Mouse (Mus musculus) c-Kit-positive CD71-negative TER-119-negative erythroid progenitor cells, embryonic 14.5 days (primary cell): ENCODE results near the gene Akr1c14.
A peak's percentile ranks its signal among the peaks of the same experiment; 100 is the strongest.
"Not testable (repeated sequence)": the region's sequence is repeated elsewhere in the genome, so short reads cannot be mapped to it uniquely, and the experiment has no call there.

ENCODE experiments used
- DNase-seq: peaks from one replicate; pipeline ENCODE4 v3.0.0-alpha.2; 2013; ENCODE audit warnings: low read depth

Gene Akr1c14

GRCm38 (mm10) chr13:4048719-4049118, at the start of gene Akr1c14:
Gene Akr1c14, plus strand, starts transcription at chr13:4049011.
- no peak for DNase-seq

GRCm38 (mm10) chr13:4001687-4002086, 47.1 kb upstream of the Akr1c14 start:
- peak; percentile 58 for DNase-seq

DNA sequence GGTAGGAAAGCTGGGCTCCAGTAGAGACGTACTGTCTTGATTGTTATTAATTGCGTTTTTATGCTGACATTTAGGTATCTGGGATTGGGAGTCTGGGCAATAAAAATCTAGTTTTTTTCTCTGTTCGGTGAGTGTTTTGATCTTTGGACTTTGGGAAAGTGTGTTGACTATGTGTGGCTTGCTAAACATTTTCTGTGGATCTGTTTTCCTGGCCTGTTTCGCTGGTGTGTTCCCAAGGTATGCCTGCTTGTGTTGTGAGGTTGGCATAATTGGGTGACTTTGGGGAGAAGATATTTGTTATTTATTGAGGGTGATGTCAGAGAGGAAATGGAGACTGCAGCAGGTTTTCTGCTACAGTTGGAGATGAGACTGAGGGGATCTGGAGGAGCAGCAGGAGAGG, 38.0 kb upstream of the Akr1c14 start:
- no peak for DNase-seq

GRCm38 (mm10) chr13:4013811-4014210, 35.0 kb upstream of the Akr1c14 start:
- no peak for DNase-seq

GRCm38 (mm10) chr13:4029897-4030296, 18.9 kb upstream of the Akr1c14 start:
- DNase-seq = no peak

DNA sequence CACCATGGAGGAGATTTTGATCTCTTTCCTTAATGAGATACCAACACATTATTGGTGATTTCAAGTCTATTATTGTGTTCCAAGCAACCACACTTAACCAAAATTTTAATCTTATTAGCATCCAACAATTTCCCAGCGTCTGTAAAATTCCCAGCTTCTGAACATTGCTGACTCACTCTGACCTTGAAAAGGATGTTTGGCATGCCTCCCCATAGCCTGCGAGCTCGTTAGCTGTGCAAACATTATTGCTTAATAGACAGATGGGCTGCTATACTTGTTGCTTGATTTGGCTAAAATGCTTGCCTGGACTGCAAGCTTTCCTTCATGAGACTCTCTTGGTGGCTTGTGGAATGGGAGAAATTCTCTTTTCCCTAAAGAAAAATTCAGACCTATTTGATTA, 16.3 kb upstream of the Akr1c14 start:
- no peak for DNase-seq

DNA sequence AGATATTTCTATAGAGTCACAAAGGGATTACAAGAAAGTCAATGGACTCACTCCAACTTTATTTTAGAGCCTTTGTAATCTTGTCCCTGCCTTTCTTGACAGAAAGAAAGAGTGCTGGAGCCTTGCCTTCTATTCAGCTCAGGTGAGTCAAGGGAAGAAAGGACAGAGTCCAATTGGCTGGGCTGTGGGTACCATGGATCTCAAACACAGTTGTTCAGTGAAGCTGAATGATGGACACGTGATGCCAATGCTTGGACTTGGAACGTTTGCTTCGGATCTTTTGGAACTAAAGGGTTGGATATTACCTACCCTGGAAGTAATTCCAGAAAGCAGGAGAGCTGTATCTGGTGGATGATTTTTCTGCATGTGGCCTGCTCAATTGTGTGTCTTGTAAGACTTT, 13.8 kb upstream of the Akr1c14 start:
- DNase-seq = no peak

DNA sequence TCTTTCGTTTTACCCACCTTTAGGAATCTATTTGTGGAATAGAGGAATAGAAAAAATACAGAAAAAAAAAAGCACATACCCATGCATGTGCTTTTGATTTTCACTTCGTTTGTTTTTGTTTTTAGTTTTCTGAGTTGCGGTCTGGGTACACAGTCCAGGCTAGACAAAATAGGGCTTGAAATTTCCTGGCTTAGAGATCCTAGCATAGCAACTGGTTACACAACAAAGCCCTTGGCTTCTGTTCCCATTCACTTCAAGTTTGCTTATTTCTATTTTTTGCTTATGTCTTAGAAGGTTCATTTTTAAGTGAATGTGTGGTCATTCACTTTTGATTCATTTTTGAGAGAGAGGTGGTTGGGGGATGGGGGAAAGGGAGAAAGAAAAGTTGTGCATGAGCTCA, 2.7 kb upstream of the Akr1c14 start:
- no peak for DNase-seq

GRCm38 (mm10) chr13:4046841-4047240, 2.0 kb upstream of the Akr1c14 start:
- no peak for DNase-seq

DNA sequence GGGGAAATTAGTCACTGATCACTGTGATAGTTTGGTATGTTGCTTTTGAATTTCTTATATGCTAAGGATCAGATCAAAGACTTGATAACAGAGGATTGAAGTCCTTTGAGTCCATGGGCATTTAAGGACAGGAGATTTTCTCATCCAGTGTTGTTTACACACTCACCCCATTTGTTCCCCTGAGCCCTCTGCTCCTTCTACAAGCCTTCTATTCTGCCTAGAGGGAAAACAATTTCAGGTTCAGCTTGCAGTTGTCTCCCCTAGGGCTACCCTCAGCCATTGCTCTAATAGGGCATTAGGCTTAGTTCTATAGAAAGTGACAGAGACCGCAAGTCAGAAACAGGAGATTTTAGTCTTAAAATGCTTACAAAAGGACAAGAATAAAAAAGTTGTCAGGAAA, 585 bp upstream of the Akr1c14 start:
- no peak for DNase-seq

GRCm38 (mm10) chr13:4049655-4050054, 844 bp downstream of the Akr1c14 start:
- DNase-seq = no peak

- DNase-seq = no peak
Measured at GRCm38 (mm10) chr13:4055450-4055849, 6.6 kb downstream of the Akr1c14 start.

DNA sequence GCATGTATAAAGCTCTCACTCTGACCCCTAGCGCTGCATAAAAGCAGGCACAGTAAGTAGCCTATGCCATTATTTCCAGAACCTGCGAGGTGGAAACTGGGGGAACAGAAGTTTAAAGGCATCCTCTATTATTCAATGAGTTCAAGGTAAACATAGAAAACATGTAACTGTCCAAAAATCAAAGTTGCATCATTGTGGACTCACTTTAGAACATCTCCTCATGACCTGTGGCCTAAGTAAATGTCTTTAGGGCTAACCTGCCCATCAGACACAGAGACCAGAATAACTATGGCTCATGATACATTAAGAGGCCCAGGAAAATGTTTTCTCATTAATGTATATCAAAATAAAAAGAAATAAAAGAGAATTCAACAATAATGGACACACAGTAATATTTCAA, 7.4 kb downstream of the Akr1c14 start:
- no peak for DNase-seq

- not testable (repeated sequence) for DNase-seq
Measured at GRCm38 (mm10) chr13:4058239-4058638, 9.4 kb downstream of the Akr1c14 start.

DNA sequence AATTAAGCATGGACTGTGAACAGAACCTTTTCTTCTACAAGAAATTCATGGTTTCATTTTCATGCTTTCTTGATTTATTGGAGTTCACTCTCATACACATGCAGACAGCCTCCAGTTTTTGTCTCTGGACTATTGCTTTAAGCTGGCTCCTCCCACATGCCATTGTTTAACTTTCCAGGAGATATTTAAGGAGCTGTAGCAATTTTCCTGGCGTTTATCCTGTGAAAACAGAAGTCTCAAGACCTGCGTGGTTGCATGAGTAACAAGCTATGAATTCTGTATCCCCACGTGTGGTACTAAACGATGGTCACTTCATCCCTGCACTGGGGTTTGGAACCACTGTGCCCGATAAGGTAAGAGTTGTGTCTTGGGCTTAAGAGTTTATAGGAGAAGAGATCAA, 10.6 kb downstream of the Akr1c14 start:
- no peak for DNase-seq

DNA sequence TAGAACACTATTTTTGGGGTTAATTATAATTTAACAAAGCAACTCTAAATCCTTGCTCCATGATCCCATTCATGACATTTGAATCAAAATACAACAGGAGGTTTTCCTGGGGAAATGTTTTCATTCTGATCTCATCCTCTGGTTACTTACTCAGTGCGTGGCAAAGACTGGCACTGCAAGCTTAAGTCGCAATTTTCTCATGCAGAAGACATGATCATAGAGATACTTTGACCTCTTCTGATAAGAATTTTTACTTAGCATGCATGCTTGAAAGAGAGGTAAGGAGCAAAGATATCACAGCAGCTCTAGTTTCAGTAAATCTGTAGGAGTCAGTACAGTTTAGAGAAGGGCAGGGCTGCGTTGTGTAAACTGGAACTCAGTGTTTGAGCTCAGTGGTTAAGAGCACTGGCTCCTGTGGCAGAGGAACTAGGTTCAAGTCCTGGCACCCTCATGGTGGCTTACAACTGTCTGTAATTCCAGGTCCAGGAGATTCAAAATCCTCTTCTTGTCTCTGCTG, 11.5 kb downstream of the Akr1c14 start:
- DNase-seq = no peak

DNA sequence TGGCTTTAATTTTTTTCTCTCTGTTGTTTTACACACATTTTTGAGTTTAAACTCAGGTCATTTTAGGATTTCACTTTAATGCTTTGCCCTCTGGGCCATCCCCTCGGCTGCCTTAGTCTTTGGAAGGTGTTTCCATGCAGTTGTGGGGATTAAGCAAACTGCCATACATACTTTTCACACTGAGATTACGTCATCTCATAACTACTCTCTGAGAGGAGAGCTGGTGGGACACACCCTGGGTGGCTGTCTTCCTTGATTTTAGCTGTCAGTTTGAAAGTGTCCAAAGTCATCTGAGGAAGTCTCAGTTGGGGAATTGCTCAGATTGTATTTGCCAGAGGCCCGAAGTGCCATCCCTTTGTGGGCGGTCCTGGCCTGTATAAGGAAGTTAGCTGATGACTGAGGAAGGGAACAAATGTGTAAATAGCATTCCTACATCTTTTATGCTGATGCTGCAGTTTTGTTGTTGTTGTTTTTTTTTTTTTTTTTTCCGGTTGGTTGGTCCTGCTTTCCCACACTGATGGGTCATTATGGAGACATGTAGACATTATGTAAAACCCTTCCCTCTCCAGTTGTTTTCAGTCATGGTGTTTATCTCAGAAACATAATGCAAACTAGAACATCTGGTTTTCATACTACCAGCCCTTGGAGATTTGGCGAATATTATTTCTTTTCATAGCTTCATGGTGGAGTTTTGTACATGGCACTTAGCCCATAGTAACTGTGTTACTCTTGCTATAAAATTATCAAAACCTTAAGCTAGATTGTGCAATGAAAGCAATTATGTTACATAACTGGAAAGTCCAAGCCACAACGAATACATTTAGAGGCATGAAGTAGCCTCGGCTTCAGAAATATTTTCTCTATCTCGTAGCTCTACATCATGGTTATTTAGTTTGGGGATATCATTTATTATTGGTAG, 28.0 kb downstream of the Akr1c14 start:
- DNase-seq = no peak

DNA sequence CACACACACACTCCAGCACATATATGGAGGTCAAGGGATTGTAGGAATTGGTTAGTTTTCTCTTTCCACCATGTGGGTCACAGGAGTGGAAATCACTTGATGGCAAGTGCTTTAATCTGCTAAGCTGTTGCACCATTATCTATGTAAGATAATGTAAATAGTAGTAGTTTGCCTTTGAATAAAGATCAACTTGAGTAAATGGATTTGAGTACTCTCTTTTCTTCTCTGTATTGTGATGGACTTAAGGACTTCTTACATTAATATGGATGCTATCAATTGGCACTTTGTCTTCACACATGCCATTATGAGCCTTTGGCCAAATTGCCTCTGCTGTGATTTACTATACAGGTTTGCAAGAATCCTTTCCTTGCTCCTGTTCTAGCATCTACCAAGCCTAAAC, 31.1 kb downstream of the Akr1c14 start:
- no peak for DNase-seq

- no peak for DNase-seq
Measured at GRCm38 (mm10) chr13:4101691-4102090, 52.9 kb downstream of the Akr1c14 start.

GRCm38 (mm10) chr13:4102721-4103120, 53.9 kb downstream of the Akr1c14 start:
- DNase-seq = no peak

GRCm38 (mm10) chr13:4110281-4111188, 61.7 kb downstream of the Akr1c14 start:
- peak; percentile 20 for DNase-seq

DNA sequence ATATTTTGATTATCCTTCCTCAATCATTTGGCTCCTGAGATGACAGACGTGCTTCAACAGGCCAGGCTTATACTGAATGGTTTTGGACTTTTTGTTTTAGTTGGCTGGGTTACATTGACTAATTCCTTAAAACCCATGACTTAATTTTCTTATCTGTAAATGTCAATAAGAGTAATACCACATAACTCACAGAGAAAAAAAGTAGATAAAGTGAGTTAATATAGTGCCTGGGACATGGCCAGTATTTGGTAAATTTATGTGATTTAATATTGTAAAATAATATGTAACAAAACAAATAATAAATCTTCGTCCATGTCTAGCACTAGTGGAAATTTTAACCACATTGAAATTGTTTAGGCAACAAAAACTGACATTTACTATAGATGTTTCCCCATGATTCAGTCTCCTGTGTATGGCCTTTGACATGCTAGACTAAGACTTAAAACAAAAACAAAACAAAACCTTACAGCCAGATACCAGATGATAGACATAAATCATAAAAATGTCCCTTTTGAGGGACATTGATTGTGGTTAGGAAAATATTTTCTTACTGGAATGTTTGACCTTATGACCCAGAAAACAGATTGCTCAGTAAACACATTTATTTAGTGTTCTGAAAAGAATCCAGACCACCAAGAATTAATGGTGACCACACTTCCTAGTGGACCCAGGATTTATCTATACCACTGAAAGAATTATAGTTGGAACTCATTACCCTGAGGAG, 70.5 kb downstream of the Akr1c14 start:
- no peak for DNase-seq
